Mouse (Mus musculus) lung, adult 2 months (tissue): ENCODE results near the gene Hcst.

Experiments used
- CTCF ChIP-seq: fragments of 200-500 bp; IDR thresholded peaks from 2 replicates; pipeline ENCODE4 v1.5.1; 2011; ENCODE audit warnings: mild to moderate bottlenecking, low read length, control low read depth; ENCODE audit not compliant: insufficient read depth
- POLR2A ChIP-seq: fragments of 200-500 bp; IDR thresholded peaks from 2 replicates; pipeline ENCODE4 v1.6.1; 2011; ENCODE audit warnings: low read depth, mild to moderate bottlenecking, control low read depth, low read length, borderline replicate concordance; ENCODE audit errors: extremely low read depth

DNA sequence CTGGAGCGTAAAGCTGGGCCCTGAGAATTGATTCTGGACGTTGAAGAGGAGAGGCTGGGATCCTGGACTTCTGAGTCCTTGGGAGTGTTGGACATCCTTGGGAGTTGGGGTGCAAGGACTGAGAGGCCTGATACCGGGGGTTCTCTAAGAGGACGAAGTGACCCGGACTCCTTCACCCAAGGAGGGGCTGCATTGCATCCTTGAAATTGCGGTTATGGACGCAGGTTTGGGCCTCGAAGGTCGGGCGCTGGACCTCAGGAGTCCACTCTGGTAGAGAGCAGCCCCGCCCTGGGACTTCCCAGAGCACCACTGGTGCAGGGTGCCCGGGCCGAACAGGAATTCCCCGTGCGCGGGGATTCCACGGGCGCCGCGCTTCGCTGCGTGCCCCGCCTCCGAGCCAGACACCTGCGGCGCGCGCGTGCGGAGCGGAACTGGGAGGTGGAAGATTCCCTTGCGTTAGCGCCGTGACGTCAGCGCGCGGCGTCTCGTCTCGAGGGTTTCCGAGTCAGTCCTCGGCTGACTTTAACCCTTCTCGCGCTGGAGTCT, 2.3 kb upstream of the Hcst start:
- TF ChIP-seq CTCF, result no peak
- TF ChIP-seq POLR2A, result peak; percentile 36; the same call in 1 of the 2 replicates
